Mouse (Mus musculus): ENCODE data around the gene Rps6ka2. TPM values are rescaled to one million over a fixed set of nuclear protein-coding genes. Genes with fewer than 3 reads are reported as not detected.

Gene Rps6ka2
- total and polyA plus RNA-seq, 3 experiments: 0.22 TPM; not detected in 2

DNA sequence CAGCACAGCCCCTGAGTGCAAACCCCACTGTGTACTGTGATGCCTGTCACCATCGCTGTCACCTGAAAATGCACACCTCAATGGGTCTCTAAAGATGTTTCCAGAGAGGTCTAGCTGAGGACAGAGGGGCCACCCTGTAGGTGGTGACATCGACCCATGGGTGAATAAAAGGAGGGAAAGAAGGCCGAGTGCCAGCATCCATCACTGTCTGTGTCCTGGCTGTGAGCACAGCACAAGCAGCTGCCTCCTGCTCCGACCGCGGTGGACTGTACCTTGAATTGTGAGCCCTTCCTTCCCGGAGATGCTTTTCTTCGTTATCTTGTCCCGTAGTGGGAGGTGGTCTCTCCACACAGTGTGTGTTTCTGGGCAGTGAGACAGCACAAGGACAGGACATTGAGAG, 67.8 kb downstream of the Rps6ka2 start:
- Histone ChIP-seq H3K36me3 (replicated peaks) (no peaks in the 10 kb centered on the region), H3K9me3 (replicated peaks) (peaks cover 34% of the 10 kb centered on the region), H3K4me3 (ENCODE audit: low read depth, low read length) (no peak overlapping the region), H3K4me1 (ENCODE audit: insufficient read depth, low read depth, low read length) (no peaks in the 10 kb centered on the region), H3K27me3 (ENCODE audit: insufficient read depth, low read length) (no peaks in the 10 kb centered on the region)
- ATAC-seq (ENCODE audit: extremely low read depth, insufficient number of reproducible peaks, low FRiP score, poor library complexity, severe bottlenecking) (no peak), DNase-seq (ENCODE audit: low spot score) (no peak)
- TF ChIP-seq GATA1 (IDR thresholded peaks at IDR 0.05; ENCODE audit: borderline replicate concordance, low read length) (no peak), CTCF (IDR thresholded peaks at IDR 0.05; ENCODE audit: low read depth, low read length) (no peak), GATA2 (IDR thresholded peaks at IDR 0.05; ENCODE audit: borderline replicate concordance, low read depth, low read length) (no peak), POLR2AphosphoS5 (IDR thresholded peaks at IDR 0.05; ENCODE audit: insufficient replicate concordance, low read depth, low read length) (no peak), TAL1 (conservative IDR thresholded peaks at IDR 0.05; ENCODE audit: low read depth, low read length) (no peak)

DNA sequence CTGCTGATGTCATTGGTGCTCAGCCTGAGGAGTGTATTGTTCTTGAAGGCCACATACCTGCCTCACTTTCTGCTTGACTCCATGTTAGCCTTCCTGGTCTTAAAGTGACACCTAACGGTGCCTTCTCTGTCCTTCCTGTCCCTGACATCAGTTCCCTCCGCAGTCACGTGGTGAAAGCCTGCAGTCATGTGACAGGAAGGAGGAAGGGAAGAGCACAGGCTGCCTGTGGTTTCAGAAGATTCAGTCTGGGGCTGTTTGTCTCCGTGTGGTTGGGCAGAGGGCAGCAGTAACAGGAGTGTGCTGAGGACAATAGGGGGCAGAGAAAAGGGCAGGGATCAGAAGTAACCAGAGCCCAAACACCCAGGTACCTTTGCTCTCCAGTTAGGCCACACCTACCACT, 68.9 kb downstream of the Rps6ka2 start:
- no peak for TF ChIP-seq GATA2 (IDR thresholded peaks at IDR 0.05; ENCODE audit: borderline replicate concordance, low read depth, low read length)
- no peak for TF ChIP-seq CTCF (IDR thresholded peaks at IDR 0.05; ENCODE audit: low read depth, low read length)
- no peak for TF ChIP-seq TAL1 (conservative IDR thresholded peaks at IDR 0.05; ENCODE audit: low read depth, low read length)
- no peak for TF ChIP-seq GATA1 (IDR thresholded peaks at IDR 0.05; ENCODE audit: borderline replicate concordance, low read length)
- no peak for TF ChIP-seq POLR2AphosphoS5 (IDR thresholded peaks at IDR 0.05; ENCODE audit: insufficient replicate concordance, low read depth, low read length)
- peaks cover 30% of the 10 kb centered on the region for H3K9me3 ChIP-seq (replicated peaks)
- H3K4me3 ChIP-seq (ENCODE audit: low read depth, low read length): no peak overlapping the region
- no peak for DNase-seq (ENCODE audit: low spot score)
- ATAC-seq (ENCODE audit: extremely low read depth, insufficient number of reproducible peaks, low FRiP score, poor library complexity, severe bottlenecking): no peak
- no peaks in the 10 kb centered on the region for H3K4me1 ChIP-seq (ENCODE audit: insufficient read depth, low read depth, low read length)
- no peaks in the 10 kb centered on the region for H3K27me3 ChIP-seq (ENCODE audit: insufficient read depth, low read length)
- no peaks in the 10 kb centered on the region for H3K36me3 ChIP-seq (replicated peaks)

DNA sequence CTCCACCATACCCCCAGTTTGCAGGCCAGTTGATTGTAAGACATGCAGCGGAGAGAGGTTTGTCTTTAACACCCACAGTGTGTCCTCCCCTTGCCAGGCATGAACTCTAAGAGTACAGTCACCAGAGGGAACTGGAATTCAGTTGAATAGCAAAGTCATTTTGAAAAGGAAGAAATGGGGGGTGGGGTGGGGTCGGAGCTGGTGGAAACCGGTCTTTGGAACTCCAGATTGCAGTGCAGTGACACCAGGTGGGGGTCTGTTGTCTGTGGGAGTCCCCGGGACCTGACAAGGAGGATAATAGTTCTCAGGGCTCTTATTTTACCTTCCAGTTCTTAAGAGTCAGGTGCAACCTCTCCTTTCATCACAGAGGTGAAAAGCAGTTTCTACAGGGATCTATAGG, 70.6 kb downstream of the Rps6ka2 start:
- Histone ChIP-seq H3K4me3 (ENCODE audit: low read depth, low read length) (no peak overlapping the region), H3K9me3 (replicated peaks) (peaks cover 35% of the 10 kb centered on the region), H3K36me3 (replicated peaks) (no peaks in the 10 kb centered on the region), H3K4me1 (ENCODE audit: insufficient read depth, low read depth, low read length) (no peaks in the 10 kb centered on the region), H3K27me3 (ENCODE audit: insufficient read depth, low read length) (0 out of 2 replicates have a peak, but pooled peaks cover 2% of the 10 kb centered on the region)
- no peak for TF ChIP-seq CTCF (IDR thresholded peaks at IDR 0.05; ENCODE audit: low read depth, low read length)
- no peak for TF ChIP-seq GATA2 (IDR thresholded peaks at IDR 0.05; ENCODE audit: borderline replicate concordance, low read depth, low read length)
- no peak for TF ChIP-seq POLR2AphosphoS5 (IDR thresholded peaks at IDR 0.05; ENCODE audit: insufficient replicate concordance, low read depth, low read length)
- no peak for TF ChIP-seq TAL1 (conservative IDR thresholded peaks at IDR 0.05; ENCODE audit: low read depth, low read length)
- no peak for TF ChIP-seq GATA1 (IDR thresholded peaks at IDR 0.05; ENCODE audit: borderline replicate concordance, low read length)
- ATAC-seq (ENCODE audit: extremely low read depth, insufficient number of reproducible peaks, low FRiP score, poor library complexity, severe bottlenecking) (no peak), DNase-seq (ENCODE audit: low spot score) (no peak)

DNA sequence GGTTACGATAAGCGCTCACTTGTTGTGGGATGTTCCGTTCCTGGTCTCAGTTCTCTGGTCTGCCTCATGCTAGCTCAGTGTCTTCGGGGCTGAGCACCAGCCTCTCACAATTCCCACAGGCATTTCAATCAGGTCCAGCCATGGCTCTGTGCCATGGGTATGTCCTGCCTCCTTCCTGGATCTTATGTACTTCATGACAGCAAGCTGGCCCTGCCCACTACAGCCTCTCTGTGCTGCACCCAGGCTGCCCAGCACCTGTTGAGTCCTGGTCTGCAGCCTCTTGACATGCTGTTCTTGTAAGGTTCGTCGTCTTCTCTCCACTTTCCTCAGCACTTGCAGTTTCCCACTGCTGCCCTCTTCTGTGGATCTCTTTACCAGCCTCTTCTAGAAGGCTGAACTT, 75.2 kb downstream of the Rps6ka2 start:
- no peak for ATAC-seq (ENCODE audit: extremely low read depth, insufficient number of reproducible peaks, low FRiP score, poor library complexity, severe bottlenecking)
- Histone ChIP-seq H3K27me3 (ENCODE audit: insufficient read depth, low read length) (peaks cover 2% of the 10 kb centered on the region; the same call in 1 of the 2 replicates), H3K4me3 (ENCODE audit: low read depth, low read length) (no peak overlapping the region), H3K36me3 (replicated peaks) (no peaks in the 10 kb centered on the region), H3K9me3 (replicated peaks) (peaks cover 12% of the 10 kb centered on the region), H3K4me1 (ENCODE audit: insufficient read depth, low read depth, low read length) (no peaks in the 10 kb centered on the region)
- no peak for DNase-seq (ENCODE audit: low spot score)
- TF ChIP-seq POLR2AphosphoS5 (IDR thresholded peaks at IDR 0.05; ENCODE audit: insufficient replicate concordance, low read depth, low read length) (no peak), GATA1 (IDR thresholded peaks at IDR 0.05; ENCODE audit: borderline replicate concordance, low read length) (no peak), TAL1 (conservative IDR thresholded peaks at IDR 0.05; ENCODE audit: low read depth, low read length) (no peak), GATA2 (IDR thresholded peaks at IDR 0.05; ENCODE audit: borderline replicate concordance, low read depth, low read length) (no peak), CTCF (IDR thresholded peaks at IDR 0.05; ENCODE audit: low read depth, low read length) (no peak)

DNA sequence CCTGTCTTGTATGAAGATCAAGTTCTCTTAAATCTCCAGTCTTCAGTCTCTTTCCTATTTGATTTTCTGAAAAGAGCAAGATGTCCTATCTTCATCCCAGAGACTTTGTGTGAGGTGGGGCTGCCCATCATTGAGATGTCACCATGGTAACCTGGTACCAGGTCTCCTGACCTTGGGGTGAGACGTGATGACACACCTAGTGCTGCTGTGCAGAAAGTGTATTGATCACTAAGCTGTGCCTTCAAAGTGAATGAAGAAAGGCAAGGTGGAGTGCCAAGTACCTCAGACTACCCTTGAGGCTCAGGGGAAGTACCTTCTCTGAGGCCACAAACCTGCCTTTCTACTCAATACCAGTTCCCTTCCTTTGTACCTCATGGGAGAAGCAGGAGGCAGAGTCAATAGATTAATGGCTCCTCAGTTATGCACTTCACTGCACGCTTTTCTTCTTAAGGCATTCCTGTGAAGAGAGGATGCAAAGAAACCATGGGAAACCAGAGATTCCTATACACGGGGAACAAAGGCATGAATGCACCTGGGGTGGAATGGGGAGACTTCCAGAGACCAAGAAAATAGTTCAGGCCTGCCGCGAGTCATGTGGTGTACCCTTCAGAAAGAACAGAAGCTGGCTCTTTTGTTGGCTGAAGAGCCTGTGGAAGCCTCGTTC, 77.1 kb downstream of the Rps6ka2 start:
- peaks cover 18% of the 10 kb centered on the region for H3K9me3 ChIP-seq (replicated peaks)
- no peak overlapping the region for H3K4me3 ChIP-seq (ENCODE audit: low read depth, low read length)
- ATAC-seq (ENCODE audit: extremely low read depth, insufficient number of reproducible peaks, low FRiP score, poor library complexity, severe bottlenecking) (no peak), DNase-seq (ENCODE audit: low spot score) (no peak)
- TF ChIP-seq POLR2AphosphoS5 (IDR thresholded peaks at IDR 0.05; ENCODE audit: insufficient replicate concordance, low read depth, low read length) (no peak), TAL1 (conservative IDR thresholded peaks at IDR 0.05; ENCODE audit: low read depth, low read length) (no peak), CTCF (IDR thresholded peaks at IDR 0.05; ENCODE audit: low read depth, low read length) (no peak), GATA2 (IDR thresholded peaks at IDR 0.05; ENCODE audit: borderline replicate concordance, low read depth, low read length) (no peak), GATA1 (IDR thresholded peaks at IDR 0.05; ENCODE audit: borderline replicate concordance, low read length) (no peak)
- H3K4me1 ChIP-seq (ENCODE audit: insufficient read depth, low read depth, low read length): no peaks in the 10 kb centered on the region
- H3K36me3 ChIP-seq (replicated peaks): no peaks in the 10 kb centered on the region
- H3K27me3 ChIP-seq (ENCODE audit: insufficient read depth, low read length): peaks cover 2% of the 10 kb centered on the region; the same call in 1 of the 2 replicates

DNA sequence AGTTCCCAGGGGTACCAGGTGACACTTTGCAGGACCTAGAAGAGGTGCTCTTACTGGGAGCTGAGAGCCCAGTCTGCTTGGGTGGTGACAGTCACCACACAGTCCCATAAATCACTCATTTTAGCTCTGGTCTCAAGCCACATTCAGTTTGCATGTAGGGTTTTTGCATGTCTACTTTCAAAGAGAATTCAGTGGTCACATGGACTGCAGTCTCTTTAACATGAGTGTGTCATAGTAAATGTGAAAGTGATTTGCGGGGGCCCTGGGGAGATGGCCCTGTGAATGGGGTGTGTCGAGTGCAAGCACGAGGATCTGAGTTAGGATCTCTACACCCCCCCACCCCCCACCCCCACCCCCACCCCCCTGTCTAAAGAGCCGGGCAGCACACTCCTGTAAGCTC, 80.5 kb downstream of the Rps6ka2 start:
- DNase-seq (ENCODE audit: low spot score) (no peak), ATAC-seq (ENCODE audit: extremely low read depth, insufficient number of reproducible peaks, low FRiP score, poor library complexity, severe bottlenecking) (no peak)
- Histone ChIP-seq H3K27me3 (ENCODE audit: insufficient read depth, low read length) (no peaks in the 10 kb centered on the region; the same call in 1 of the 2 replicates), H3K4me1 (ENCODE audit: insufficient read depth, low read depth, low read length) (no peaks in the 10 kb centered on the region), H3K36me3 (replicated peaks) (no peaks in the 10 kb centered on the region), H3K4me3 (ENCODE audit: low read depth, low read length) (no peak overlapping the region), H3K9me3 (replicated peaks) (peaks cover 20% of the 10 kb centered on the region)
- TF ChIP-seq POLR2AphosphoS5 (IDR thresholded peaks at IDR 0.05; ENCODE audit: insufficient replicate concordance, low read depth, low read length) (no peak), CTCF (IDR thresholded peaks at IDR 0.05; ENCODE audit: low read depth, low read length) (no peak), GATA2 (IDR thresholded peaks at IDR 0.05; ENCODE audit: borderline replicate concordance, low read depth, low read length) (no peak), GATA1 (IDR thresholded peaks at IDR 0.05; ENCODE audit: borderline replicate concordance, low read length) (no peak), TAL1 (conservative IDR thresholded peaks at IDR 0.05; ENCODE audit: low read depth, low read length) (no peak)

All from G1E (cell line).